Mouse (Mus musculus): ENCODE measurements at regions not wholly inside any gene's neighbourhood (a gene's known extent, or its start where the extent isn't known, plus 50 kb on each side); places are given as distances from the start of the nearest gene placed in this dataset.

DNA sequence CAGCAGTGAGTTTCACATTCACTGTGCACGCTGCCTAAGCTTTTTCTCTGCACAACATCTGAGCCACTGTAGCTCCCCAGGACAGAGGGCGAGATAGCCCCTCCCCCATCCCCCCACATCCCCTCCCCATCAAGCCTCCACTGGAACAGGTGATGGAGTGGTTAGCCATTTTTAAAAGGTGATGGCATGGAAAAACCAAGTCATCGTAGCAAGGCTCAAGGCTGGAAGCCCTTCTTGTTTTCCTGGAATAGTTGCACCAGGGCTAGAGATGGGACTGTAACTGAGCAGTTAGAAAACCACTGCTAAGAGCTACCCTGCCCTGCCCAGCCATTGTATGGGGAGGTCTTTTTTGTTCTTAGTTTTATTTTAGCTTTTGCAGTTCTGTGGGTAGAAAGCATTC is 209.1 kb upstream of the Rreb1 start:
- 75% methylated on average over 3 of the region's 3 CpGs for WGBS
- TF ChIP-seq CTCF (IDR thresholded peaks at IDR 0.05; ENCODE audit: low read depth) = no peak
- DNase-seq (ENCODE audit: low spot score) = no peak
- ATAC-seq (replicated peaks; ENCODE audit: low FRiP score, low read depth) = no peak
- Histone ChIP-seq H3K36me3 (ENCODE audit: insufficient read depth, low read length) (no peaks in the 10 kb centered on the region), H3K9me3 (replicated peaks; ENCODE audit: low read length) (no peaks in the 10 kb centered on the region), H3K4me2 (ENCODE audit: low read length) (no peak overlapping the region), H3K27me3 (ENCODE audit: insufficient read depth, low read length) (no peaks in the 10 kb centered on the region), H3K27ac (no peak overlapping the region), H3K4me1 (replicated peaks; ENCODE audit: insufficient read depth, low read length) (no peaks in the 10 kb centered on the region), H3K9ac (ENCODE audit: low read depth, low read length) (no peak overlapping the region), H3K4me3 (replicated peaks; ENCODE audit: low read depth, low read length) (no peak overlapping the region)

DNA sequence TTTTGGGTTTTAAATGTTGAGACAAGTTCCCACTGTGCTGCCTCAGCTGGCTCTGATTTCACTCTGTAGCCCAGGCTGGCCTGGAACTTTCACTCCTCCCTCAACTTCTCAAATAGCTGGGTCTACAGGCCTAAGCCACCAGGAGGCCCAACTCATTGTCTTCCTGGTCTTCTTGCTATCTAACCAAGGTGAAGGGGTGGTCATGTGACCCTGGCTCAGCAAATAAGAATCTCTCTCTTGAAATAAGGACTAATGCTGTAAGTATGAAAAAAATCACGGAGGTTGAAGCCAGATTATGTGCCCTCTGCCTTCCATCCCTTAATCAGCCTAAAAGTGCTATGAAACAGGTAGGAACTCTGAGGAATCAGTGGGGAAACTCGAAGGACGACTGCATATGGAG is 208.7 kb upstream of the Rreb1 start:
- H3K27ac ChIP-seq = no peak overlapping the region
- no peak for ATAC-seq (replicated peaks; ENCODE audit: low FRiP score, low read depth)
- no peak for TF ChIP-seq CTCF (IDR thresholded peaks at IDR 0.05; ENCODE audit: low read depth)
- H3K4me1 ChIP-seq (replicated peaks; ENCODE audit: insufficient read depth, low read length) = no peaks in the 10 kb centered on the region
- no peaks in the 10 kb centered on the region for H3K27me3 ChIP-seq (ENCODE audit: insufficient read depth, low read length)
- H3K9ac ChIP-seq (ENCODE audit: low read depth, low read length) = no peak overlapping the region
- 89% methylated on average over 3 of the region's 3 CpGs for WGBS
- no peak overlapping the region for H3K4me3 ChIP-seq (replicated peaks; ENCODE audit: low read depth, low read length)
- H3K9me3 ChIP-seq (replicated peaks; ENCODE audit: low read length) = no peaks in the 10 kb centered on the region
- H3K36me3 ChIP-seq (ENCODE audit: insufficient read depth, low read length) = no peaks in the 10 kb centered on the region
- no peak for DNase-seq (ENCODE audit: low spot score)
- no peak overlapping the region for H3K4me2 ChIP-seq (ENCODE audit: low read length)

DNA sequence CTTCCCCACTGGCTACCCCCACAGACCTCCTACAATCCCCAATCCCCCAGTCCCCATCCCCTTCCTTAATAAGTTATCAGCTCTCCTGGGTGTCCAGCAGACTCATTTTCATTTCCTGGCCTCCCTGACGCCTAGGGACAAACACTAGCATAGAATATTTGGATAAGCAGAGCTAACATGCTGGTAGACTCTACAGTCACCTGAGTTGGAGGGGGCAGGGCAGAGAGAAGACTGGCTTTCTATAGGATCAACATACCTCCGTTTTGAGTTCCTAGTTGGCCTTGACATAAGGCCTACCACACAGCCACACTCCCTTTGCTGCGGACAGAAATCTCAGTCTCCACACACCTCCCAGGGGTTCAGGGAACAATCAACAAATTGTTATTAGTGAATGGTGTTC is 205.2 kb upstream of the Rreb1 start:
- Histone ChIP-seq H3K4me1 (replicated peaks; ENCODE audit: insufficient read depth, low read length) (no peaks in the 10 kb centered on the region), H3K27me3 (ENCODE audit: insufficient read depth, low read length) (no peaks in the 10 kb centered on the region), H3K36me3 (ENCODE audit: insufficient read depth, low read length) (no peaks in the 10 kb centered on the region), H3K9ac (ENCODE audit: low read depth, low read length) (no peak overlapping the region), H3K9me3 (replicated peaks; ENCODE audit: low read length) (no peaks in the 10 kb centered on the region), H3K4me2 (ENCODE audit: low read length) (no peak overlapping the region), H3K4me3 (replicated peaks; ENCODE audit: low read depth, low read length) (no peak overlapping the region), H3K27ac (no peak overlapping the region)
- ATAC-seq (replicated peaks; ENCODE audit: low FRiP score, low read depth) = no peak
- no peak for DNase-seq (ENCODE audit: low spot score)
- 68% methylated on average over 3 of the region's 3 CpGs for WGBS
- TF ChIP-seq CTCF (IDR thresholded peaks at IDR 0.05; ENCODE audit: low read depth) = no peak

DNA sequence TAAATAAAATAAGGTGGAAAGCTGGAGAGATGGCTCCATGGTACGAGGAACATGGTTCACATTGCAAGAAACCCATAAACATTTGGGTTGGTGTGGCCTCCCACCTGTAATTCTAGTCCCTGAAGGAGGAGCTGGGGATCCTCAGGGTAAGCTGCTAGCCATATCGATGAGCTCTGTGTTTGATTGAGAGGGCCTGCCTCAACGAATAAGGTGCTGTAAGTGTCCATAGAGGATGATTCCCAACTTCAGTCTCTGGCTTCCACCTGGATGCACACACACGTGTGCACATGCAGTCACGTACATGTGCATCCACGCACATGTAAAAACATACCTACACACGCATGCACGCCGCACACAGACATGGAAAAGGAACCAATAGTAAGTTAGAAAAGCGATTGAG is 199.0 kb upstream of the Rreb1 start:
- Histone ChIP-seq H3K4me3 (replicated peaks; ENCODE audit: low read depth, low read length) (no peak overlapping the region), H3K36me3 (ENCODE audit: insufficient read depth, low read length) (no peaks in the 10 kb centered on the region), H3K4me1 (replicated peaks; ENCODE audit: insufficient read depth, low read length) (no peaks in the 10 kb centered on the region), H3K9ac (ENCODE audit: low read depth, low read length) (no peak overlapping the region), H3K9me3 (replicated peaks; ENCODE audit: low read length) (no peaks in the 10 kb centered on the region), H3K27ac (no peak overlapping the region), H3K27me3 (ENCODE audit: insufficient read depth, low read length) (no peaks in the 10 kb centered on the region), H3K4me2 (ENCODE audit: low read length) (no peak overlapping the region)
- ATAC-seq (replicated peaks; ENCODE audit: low FRiP score, low read depth) (no peak), DNase-seq (ENCODE audit: low spot score) (no peak)
- no peak for TF ChIP-seq CTCF (IDR thresholded peaks at IDR 0.05; ENCODE audit: low read depth)
- WGBS = 85% methylated on average over 10 of the region's 10 CpGs

DNA sequence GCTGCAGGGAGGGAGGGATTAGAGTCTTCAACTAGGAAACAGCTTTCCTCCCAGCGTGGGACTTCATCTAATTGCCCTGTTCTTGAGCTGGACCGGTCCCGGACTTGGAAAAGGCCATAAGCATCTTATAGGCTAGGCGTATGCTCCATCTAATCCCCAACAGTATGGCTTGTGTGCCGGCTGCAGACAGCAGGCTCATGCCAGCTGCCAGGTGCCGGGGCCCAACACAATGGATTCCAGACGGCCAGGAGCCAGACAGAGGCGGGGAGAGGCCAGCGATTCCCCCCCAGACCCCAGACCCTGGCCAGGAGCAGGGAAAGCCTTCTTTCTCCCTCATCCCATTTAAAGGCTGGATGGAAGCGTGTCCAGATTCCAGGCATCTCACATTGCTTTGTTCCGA is 198.4 kb upstream of the Rreb1 start:
- WGBS = 51% methylated on average over 11 of the region's 11 CpGs
- H3K9ac ChIP-seq (ENCODE audit: low read depth, low read length) = no peak overlapping the region
- no peak for ATAC-seq (replicated peaks; ENCODE audit: low FRiP score, low read depth)
- H3K27ac ChIP-seq = no peak overlapping the region
- no peak for DNase-seq (ENCODE audit: low spot score)
- no peak overlapping the region for H3K4me3 ChIP-seq (replicated peaks; ENCODE audit: low read depth, low read length)
- no peaks in the 10 kb centered on the region for H3K36me3 ChIP-seq (ENCODE audit: insufficient read depth, low read length)
- TF ChIP-seq CTCF (IDR thresholded peaks at IDR 0.05; ENCODE audit: low read depth) = no peak
- H3K27me3 ChIP-seq (ENCODE audit: insufficient read depth, low read length) = no peaks in the 10 kb centered on the region
- no peaks in the 10 kb centered on the region for H3K4me1 ChIP-seq (replicated peaks; ENCODE audit: insufficient read depth, low read length)
- H3K4me2 ChIP-seq (ENCODE audit: low read length) = no peak overlapping the region
- H3K9me3 ChIP-seq (replicated peaks; ENCODE audit: low read length) = no peaks in the 10 kb centered on the region

DNA sequence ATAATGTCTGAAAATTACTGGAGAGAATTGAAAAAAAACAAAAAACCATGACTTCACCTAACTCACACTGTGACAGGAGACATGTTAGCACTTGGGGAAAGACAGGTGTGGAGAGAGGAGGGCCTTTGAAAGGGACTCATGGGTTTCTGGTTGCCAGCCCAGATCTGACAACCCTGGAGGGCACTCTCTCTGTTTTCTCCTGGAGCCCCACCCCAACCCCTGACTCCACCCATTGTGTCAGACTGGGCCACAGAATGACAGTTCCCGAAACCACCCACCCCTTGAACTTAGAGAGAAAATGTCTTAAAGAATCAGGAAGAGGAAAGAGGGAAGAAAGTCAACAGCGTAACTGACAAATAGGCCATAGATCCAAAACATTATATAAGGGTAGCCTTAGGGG is 197.4 kb upstream of the Rreb1 start:
- TF ChIP-seq CTCF (IDR thresholded peaks at IDR 0.05; ENCODE audit: low read depth) = no peak
- WGBS = 64% methylated on average over 2 of the region's 2 CpGs
- Histone ChIP-seq H3K27me3 (ENCODE audit: insufficient read depth, low read length) (no peaks in the 10 kb centered on the region), H3K4me1 (replicated peaks; ENCODE audit: insufficient read depth, low read length) (no peaks in the 10 kb centered on the region), H3K9me3 (replicated peaks; ENCODE audit: low read length) (no peaks in the 10 kb centered on the region), H3K4me2 (ENCODE audit: low read length) (no peak overlapping the region), H3K4me3 (replicated peaks; ENCODE audit: low read depth, low read length) (no peak overlapping the region), H3K27ac (no peak overlapping the region), H3K36me3 (ENCODE audit: insufficient read depth, low read length) (no peaks in the 10 kb centered on the region), H3K9ac (ENCODE audit: low read depth, low read length) (no peak overlapping the region)
- no peak for DNase-seq (ENCODE audit: low spot score)
- no peak for ATAC-seq (replicated peaks; ENCODE audit: low FRiP score, low read depth)

DNA sequence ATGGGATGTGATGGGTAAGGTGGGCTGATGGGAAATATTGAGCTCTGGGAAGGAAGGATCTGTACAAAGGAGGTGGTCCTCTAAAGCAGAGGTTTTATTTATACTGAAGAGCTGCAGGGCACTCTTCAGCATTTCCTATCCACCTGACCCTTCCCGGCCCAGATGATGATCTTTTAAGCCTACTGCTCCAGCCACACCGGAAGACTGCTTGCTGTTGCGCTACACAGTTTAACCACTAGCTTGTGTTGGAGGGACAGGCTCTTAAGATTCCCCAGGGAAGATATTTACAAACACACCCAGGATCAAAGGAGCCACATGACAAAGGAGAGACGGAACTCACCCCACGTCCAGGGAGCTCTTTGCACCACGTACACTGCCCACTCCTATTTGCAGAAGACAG is 196.8 kb upstream of the Rreb1 start:
- H3K4me2 ChIP-seq (ENCODE audit: low read length) = no peak overlapping the region
- no peak overlapping the region for H3K27ac ChIP-seq
- ATAC-seq (replicated peaks; ENCODE audit: low FRiP score, low read depth) (no peak), DNase-seq (ENCODE audit: low spot score) (no peak)
- no peaks in the 10 kb centered on the region for H3K4me1 ChIP-seq (replicated peaks; ENCODE audit: insufficient read depth, low read length)
- no peaks in the 10 kb centered on the region for H3K27me3 ChIP-seq (ENCODE audit: insufficient read depth, low read length)
- H3K9me3 ChIP-seq (replicated peaks; ENCODE audit: low read length) = no peaks in the 10 kb centered on the region
- no peaks in the 10 kb centered on the region for H3K36me3 ChIP-seq (ENCODE audit: insufficient read depth, low read length)
- WGBS = 72% methylated on average over 6 of the region's 6 CpGs
- no peak overlapping the region for H3K4me3 ChIP-seq (replicated peaks; ENCODE audit: low read depth, low read length)
- no peak overlapping the region for H3K9ac ChIP-seq (ENCODE audit: low read depth, low read length)
- no peak for TF ChIP-seq CTCF (IDR thresholded peaks at IDR 0.05; ENCODE audit: low read depth)

Measured in kidney, postnatal 0 days (tissue).